Mouse (Mus musculus): ENCODE data around the gene Rftn1. TPM values are rescaled to one million over a fixed set of nuclear protein-coding genes. Genes with fewer than 3 reads are reported as not detected.

Gene Rftn1
- polyA plus RNA-seq, 1 experiment: 102 TPM

- TF ChIP-seq POLR2A (IDR thresholded peaks at IDR 0.05; ENCODE audit: control insufficient read depth, extremely low read depth, insufficient read depth, low read length, poor library complexity): no peak
- no peak for TF ChIP-seq CTCF (IDR thresholded peaks at IDR 0.05; ENCODE audit: borderline replicate concordance, control insufficient read depth, extremely low read depth, insufficient read depth, low read length, poor library complexity)
- no peaks in the 10 kb centered on the region for H3K27me3 ChIP-seq (ENCODE audit: control insufficient read depth, insufficient read depth, low read length)
- no peak overlapping the region for H3K4me3 ChIP-seq (ENCODE audit: control insufficient read depth, insufficient read depth, low read length)
- no peak overlapping the region for H3K27ac ChIP-seq (ENCODE audit: control insufficient read depth, insufficient read depth, low read length)
- H3K4me1 ChIP-seq (replicated peaks; ENCODE audit: control insufficient read depth, insufficient read depth, low read length): no peaks in the 10 kb centered on the region
- DNase-seq: no peak
- H3K36me3 ChIP-seq (ENCODE audit: control insufficient read depth, insufficient read depth, low read length): no peaks in the 10 kb centered on the region
- WGBS: 92% methylated on average over 4 of the region's 4 CpGs
Observed at GRCm38 (mm10) chr17:50021400-50021799, 169.1 kb downstream of the Rftn1 start.

GRCm38 (mm10) chr17:50020211-50021001 lies 170.1 kb downstream of the Rftn1 start:
- Histone ChIP-seq H3K4me1 (replicated peaks; ENCODE audit: control insufficient read depth, insufficient read depth, low read length) (no peaks in the 10 kb centered on the region), H3K27ac (ENCODE audit: control insufficient read depth, insufficient read depth, low read length) (no peak overlapping the region), H3K4me3 (ENCODE audit: control insufficient read depth, insufficient read depth, low read length) (no peak overlapping the region), H3K36me3 (ENCODE audit: control insufficient read depth, insufficient read depth, low read length) (no peaks in the 10 kb centered on the region), H3K27me3 (ENCODE audit: control insufficient read depth, insufficient read depth, low read length) (no peaks in the 10 kb centered on the region)
- no peak for TF ChIP-seq POLR2A (IDR thresholded peaks at IDR 0.05; ENCODE audit: control insufficient read depth, extremely low read depth, insufficient read depth, low read length, poor library complexity)
- no peak for TF ChIP-seq CTCF (IDR thresholded peaks at IDR 0.05; ENCODE audit: borderline replicate concordance, control insufficient read depth, extremely low read depth, insufficient read depth, low read length, poor library complexity)
- WGBS: 71% methylated on average over 16 of the region's 16 CpGs
- DNase-seq: no peak

GRCm38 (mm10) chr17:50019819-50020210 lies 170.7 kb downstream of the Rftn1 start:
- TF ChIP-seq POLR2A (IDR thresholded peaks at IDR 0.05; ENCODE audit: control insufficient read depth, extremely low read depth, insufficient read depth, low read length, poor library complexity): no peak
- no peak for TF ChIP-seq CTCF (IDR thresholded peaks at IDR 0.05; ENCODE audit: borderline replicate concordance, control insufficient read depth, extremely low read depth, insufficient read depth, low read length, poor library complexity)
- Histone ChIP-seq H3K27ac (ENCODE audit: control insufficient read depth, insufficient read depth, low read length) (no peak overlapping the region), H3K4me3 (ENCODE audit: control insufficient read depth, insufficient read depth, low read length) (no peak overlapping the region), H3K4me1 (replicated peaks; ENCODE audit: control insufficient read depth, insufficient read depth, low read length) (no peaks in the 10 kb centered on the region), H3K36me3 (ENCODE audit: control insufficient read depth, insufficient read depth, low read length) (no peaks in the 10 kb centered on the region), H3K27me3 (ENCODE audit: control insufficient read depth, insufficient read depth, low read length) (no peaks in the 10 kb centered on the region)
- 87% methylated on average over 3 of the region's 3 CpGs for WGBS
- no peak for DNase-seq

DNA sequence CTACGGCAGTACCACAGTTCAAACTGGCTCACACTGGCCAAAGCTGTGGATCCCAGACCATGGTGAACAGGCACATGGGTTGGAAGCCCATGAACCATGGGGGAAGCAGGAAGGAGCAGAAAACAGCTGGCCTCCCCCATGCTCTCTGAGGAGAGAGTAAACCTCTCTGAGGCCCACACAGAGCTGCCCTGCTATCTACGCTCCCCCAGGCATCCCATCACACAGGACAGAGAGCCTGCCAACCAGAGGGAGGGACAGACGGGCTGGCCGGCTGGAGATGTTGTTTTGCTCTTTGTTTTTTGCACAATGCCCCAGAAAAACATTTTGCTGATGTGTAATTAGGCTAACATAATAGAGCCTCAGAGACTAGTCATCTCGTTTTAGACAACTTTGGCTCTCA lies 171.4 kb downstream of the Rftn1 start:
- Histone ChIP-seq H3K4me1 (replicated peaks; ENCODE audit: control insufficient read depth, insufficient read depth, low read length) (no peaks in the 10 kb centered on the region), H3K36me3 (ENCODE audit: control insufficient read depth, insufficient read depth, low read length) (no peaks in the 10 kb centered on the region), H3K27me3 (ENCODE audit: control insufficient read depth, insufficient read depth, low read length) (no peaks in the 10 kb centered on the region), H3K4me3 (ENCODE audit: control insufficient read depth, insufficient read depth, low read length) (no peak overlapping the region), H3K27ac (ENCODE audit: control insufficient read depth, insufficient read depth, low read length) (no peak overlapping the region)
- no peak for TF ChIP-seq CTCF (IDR thresholded peaks at IDR 0.05; ENCODE audit: borderline replicate concordance, control insufficient read depth, extremely low read depth, insufficient read depth, low read length, poor library complexity)
- TF ChIP-seq POLR2A (IDR thresholded peaks at IDR 0.05; ENCODE audit: control insufficient read depth, extremely low read depth, insufficient read depth, low read length, poor library complexity): no peak
- DNase-seq: no peak
- WGBS: 90% methylated on average over 5 of the region's 5 CpGs

- Histone ChIP-seq H3K4me3 (ENCODE audit: control insufficient read depth, insufficient read depth, low read length) (no peak overlapping the region), H3K4me1 (replicated peaks; ENCODE audit: control insufficient read depth, insufficient read depth, low read length) (no peaks in the 10 kb centered on the region), H3K36me3 (ENCODE audit: control insufficient read depth, insufficient read depth, low read length) (no peaks in the 10 kb centered on the region), H3K27me3 (ENCODE audit: control insufficient read depth, insufficient read depth, low read length) (no peaks in the 10 kb centered on the region), H3K27ac (ENCODE audit: control insufficient read depth, insufficient read depth, low read length) (no peak overlapping the region)
- TF ChIP-seq POLR2A (IDR thresholded peaks at IDR 0.05; ENCODE audit: control insufficient read depth, extremely low read depth, insufficient read depth, low read length, poor library complexity): no peak
- no peak for TF ChIP-seq CTCF (IDR thresholded peaks at IDR 0.05; ENCODE audit: borderline replicate concordance, control insufficient read depth, extremely low read depth, insufficient read depth, low read length, poor library complexity)
- no peak for DNase-seq
- 94% methylated on average over 9 of the region's 9 CpGs for WGBS
Observed at GRCm38 (mm10) chr17:50014708-50015107, 175.8 kb downstream of the Rftn1 start.

DNA sequence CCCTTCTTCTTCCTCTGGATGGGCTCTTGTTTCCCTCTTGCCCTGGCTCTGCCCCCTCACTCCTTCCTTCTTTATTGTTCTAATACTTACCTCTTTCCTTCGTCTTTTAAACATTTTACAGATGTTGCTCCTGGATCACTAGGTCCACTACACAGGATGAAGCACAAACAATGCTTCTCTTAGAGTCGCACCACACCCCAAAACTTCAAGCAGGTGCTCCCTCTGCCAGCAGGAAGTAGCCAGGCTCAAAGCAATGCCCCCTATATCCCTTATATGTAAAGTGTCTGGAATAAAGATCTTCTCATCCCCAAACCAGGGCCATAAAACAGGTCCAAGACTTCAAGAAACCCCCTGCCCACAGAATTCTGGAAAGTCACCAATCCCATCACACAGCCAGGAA lies 176.6 kb downstream of the Rftn1 start:
- H3K4me1 ChIP-seq (replicated peaks; ENCODE audit: control insufficient read depth, insufficient read depth, low read length): no peaks in the 10 kb centered on the region
- no peak for DNase-seq
- H3K36me3 ChIP-seq (ENCODE audit: control insufficient read depth, insufficient read depth, low read length): no peaks in the 10 kb centered on the region
- H3K4me3 ChIP-seq (ENCODE audit: control insufficient read depth, insufficient read depth, low read length): no peak overlapping the region
- WGBS: 96% methylated on average over 2 of the region's 2 CpGs
- TF ChIP-seq CTCF (IDR thresholded peaks at IDR 0.05; ENCODE audit: borderline replicate concordance, control insufficient read depth, extremely low read depth, insufficient read depth, low read length, poor library complexity): no peak
- no peak for TF ChIP-seq POLR2A (IDR thresholded peaks at IDR 0.05; ENCODE audit: control insufficient read depth, extremely low read depth, insufficient read depth, low read length, poor library complexity)
- H3K27ac ChIP-seq (ENCODE audit: control insufficient read depth, insufficient read depth, low read length): no peak overlapping the region
- no peaks in the 10 kb centered on the region for H3K27me3 ChIP-seq (ENCODE audit: control insufficient read depth, insufficient read depth, low read length)

All from thymus, adult 2 months (tissue).